Mouse (Mus musculus) kidney, embryonic 16.5 days (tissue): Measurements from ENCODE around the gene Egf. TPM values are rescaled to one million over a fixed set of nuclear protein-coding genes. Genes with fewer than 3 reads are reported as not detected.
A peak's percentile ranks its signal among the peaks of the same experiment; 100 is the strongest.

Experiments used
- ATAC-seq: fragments of 200-750 bp; cut with Nextera tagmentation; 2 replicates; pipeline ENCODE4 v1.8.0; 2017; ENCODE audit warnings: moderate TSS enrichment; ENCODE audit not compliant: low FRiP score, low TSS enrichment
- H3K27ac ChIP-seq: fragments of 300-500 bp; sonication (generic); 2 replicates; pipeline ENCODE4 v1.5.1; 2014; ENCODE audit warnings: low read length
- H3K27me3 ChIP-seq: fragments of 300-500 bp; sonication (generic); 2 replicates; pipeline ENCODE4 v1.6.1; 2014; ENCODE audit warnings: low read length, control low read depth, mixed read lengths; ENCODE audit not compliant: insufficient read depth
- H3K36me3 ChIP-seq: fragments of 300-500 bp; sonication (generic); 2 replicates; pipeline ENCODE4 v1.6.1; 2014; ENCODE audit warnings: low read length, control low read depth, mixed read lengths; ENCODE audit not compliant: insufficient read depth
- H3K4me1 ChIP-seq: fragments of 300-500 bp; sonication (generic); 2 replicates; pipeline ENCODE4 v1.6.1; 2014; ENCODE audit warnings: low read length, control low read depth, mixed read lengths; ENCODE audit not compliant: insufficient read depth
- H3K4me2 ChIP-seq: fragments of 300-500 bp; sonication (generic); replicated peaks from 2 replicates; pipeline ENCODE4 v1.6.1; 2014; ENCODE audit warnings: low read depth, low read length
- H3K4me3 ChIP-seq: fragments of 300-500 bp; sonication (generic); 2 replicates; pipeline ENCODE4 v1.5.1; 2014; ENCODE audit warnings: mild to moderate bottlenecking, low read length
- H3K9ac ChIP-seq: fragments of 300-500 bp; sonication (generic); replicated peaks from 2 replicates; pipeline ENCODE4 v1.6.1; 2014; ENCODE audit warnings: low read length
- H3K9me3 ChIP-seq: fragments of 300-500 bp; sonication (generic); 2 replicates; pipeline ENCODE4 v1.6.1; 2016; ENCODE audit warnings: low read length, control low read depth
- WGBS: fragments of 180-500 bp; shearing (Covaris S2); extraction: QIAGEN DNeasy Blood & Tissue Kit; methylation state at CpG from one replicate; pipeline ENCODE4 v1.1.7; 2014; 5-methylcytosine and 5-hydroxymethylcytosine counted together
- polyA plus RNA-seq: library from polyadenylated mRNA; unstranded; fragments of >200 nt; fragmentation: Nextera tagmentation; extraction: Ambion mirVana; gene quantifications from 2 replicates; pipeline ENCODE4 v1.2.1, GENCODE M21; 2015

The Egf gene
- polyA plus RNA-seq, 1 experiment from 2014 or later = 2.4 TPM

GRCm38 (mm10) chr3:129658776-129659175 lies 96.3 kb downstream of the Egf start:
- Histone ChIP-seq H3K27me3 (no peaks in the 10 kb centered on the region), H3K4me3 (no peak overlapping the region), H3K36me3 (no peaks in the 10 kb centered on the region), H3K4me1 (no peaks in the 10 kb centered on the region), H3K27ac (no peak overlapping the region), H3K9ac (no peak overlapping the region), H3K4me2 (no peak overlapping the region), H3K9me3 (0 out of 2 replicates have a peak, but pooled peaks cover 3% of the 10 kb centered on the region)
- WGBS = 81% methylated on average over 7 of the region's 7 CpGs
- ATAC-seq = no peak

GRCm38 (mm10) chr3:129657775-129658174 lies 97.3 kb downstream of the Egf start:
- H3K4me1 ChIP-seq = no peaks in the 10 kb centered on the region

GRCm38 (mm10) chr3:129657222-129657621 lies 97.9 kb downstream of the Egf start:
- 90% methylated on average over 9 of the region's 9 CpGs for WGBS
- Histone ChIP-seq H3K9me3 (0 out of 2 replicates have a peak, but pooled peaks cover 3% of the 10 kb centered on the region), H3K36me3 (no peaks in the 10 kb centered on the region), H3K4me2 (no peak overlapping the region), H3K4me1 (no peaks in the 10 kb centered on the region), H3K27me3 (no peaks in the 10 kb centered on the region), H3K4me3 (no peak overlapping the region), H3K27ac (no peak overlapping the region), H3K9ac (no peak overlapping the region)
- no peak for ATAC-seq

More at GRCm38 (mm10) chr3:129657775-129658174, 97.3 kb downstream of the Egf start:
- Histone ChIP-seq H3K36me3 (no peaks in the 10 kb centered on the region), H3K9me3 (0 out of 2 replicates have a peak, but pooled peaks cover 3% of the 10 kb centered on the region), H3K4me3 (no peak overlapping the region), H3K9ac (no peak overlapping the region), H3K27me3 (no peaks in the 10 kb centered on the region), H3K27ac (no peak overlapping the region), H3K4me2 (no peak overlapping the region)
- 84% methylated on average over 11 of the region's 11 CpGs for WGBS
- ATAC-seq = no peak

GRCm38 (mm10) chr3:129656540-129656939 lies 98.6 kb downstream of the Egf start:
- no peaks in the 10 kb centered on the region for H3K27me3 ChIP-seq
- no peak overlapping the region for H3K27ac ChIP-seq
- H3K9ac ChIP-seq = no peak overlapping the region
- H3K36me3 ChIP-seq = no peaks in the 10 kb centered on the region
- ATAC-seq = no peak
- H3K4me3 ChIP-seq = no peak overlapping the region
- H3K9me3 ChIP-seq = 0 out of 2 replicates have a peak, but pooled peaks cover 3% of the 10 kb centered on the region
- WGBS = 79% methylated on average over 4 of the region's 4 CpGs
- H3K4me1 ChIP-seq = no peaks in the 10 kb centered on the region
- H3K4me2 ChIP-seq = no peak overlapping the region

GRCm38 (mm10) chr3:129652476-129652875 lies 102.6 kb downstream of the Egf start:
- no peak overlapping the region for H3K4me2 ChIP-seq
- no peak overlapping the region for H3K9ac ChIP-seq
- 0 out of 2 replicates have a peak, but pooled peaks cover 3% of the 10 kb centered on the region for H3K9me3 ChIP-seq
- peaks cover 2% of the 10 kb centered on the region; the same call in 1 of the 2 replicates for H3K4me1 ChIP-seq
- WGBS = 90% methylated on average over 4 of the region's 4 CpGs
- H3K36me3 ChIP-seq = no peaks in the 10 kb centered on the region
- ATAC-seq = no peak
- H3K4me3 ChIP-seq = no peak overlapping the region
- no peaks in the 10 kb centered on the region for H3K27me3 ChIP-seq
- H3K27ac ChIP-seq = no peak overlapping the region

GRCm38 (mm10) chr3:129651765-129652164 lies 103.4 kb downstream of the Egf start:
- Histone ChIP-seq H3K27me3 (no peaks in the 10 kb centered on the region), H3K9ac (no peak overlapping the region), H3K4me3 (no peak overlapping the region), H3K9me3 (0 out of 2 replicates have a peak, but pooled peaks cover 3% of the 10 kb centered on the region), H3K27ac (no peak overlapping the region), H3K4me1 (peaks cover 6% of the 10 kb centered on the region; the same call in 1 of the 2 replicates), H3K4me2 (no peak overlapping the region), H3K36me3 (no peaks in the 10 kb centered on the region)
- WGBS = 91% methylated on average over 8 of the region's 8 CpGs
- ATAC-seq = no peak

GRCm38 (mm10) chr3:129650931-129651330 lies 104.2 kb downstream of the Egf start:
- H3K9me3 ChIP-seq = 0 out of 2 replicates have a peak, but pooled peaks cover 3% of the 10 kb centered on the region
- peaks cover 8% of the 10 kb centered on the region for H3K4me1 ChIP-seq
- H3K4me3 ChIP-seq = no peak overlapping the region
- no peak overlapping the region for H3K9ac ChIP-seq
- H3K4me2 ChIP-seq = no peak overlapping the region
- H3K36me3 ChIP-seq = no peaks in the 10 kb centered on the region
- H3K27me3 ChIP-seq = no peaks in the 10 kb centered on the region
- ATAC-seq = no peak
- no peak overlapping the region for H3K27ac ChIP-seq
- WGBS = 41% methylated on average over 1 of the region's 1 CpGs

GRCm38 (mm10) chr3:129650293-129650612 lies 104.9 kb downstream of the Egf start:
- no peak overlapping the region for H3K27ac ChIP-seq
- ATAC-seq = no peak
- H3K4me2 ChIP-seq = no peak overlapping the region
- no peaks in the 10 kb centered on the region for H3K27me3 ChIP-seq
- 0 out of 2 replicates have a peak, but pooled peaks cover 3% of the 10 kb centered on the region for H3K9me3 ChIP-seq
- H3K36me3 ChIP-seq = no peaks in the 10 kb centered on the region
- H3K4me3 ChIP-seq = no peak overlapping the region
- no peak overlapping the region for H3K9ac ChIP-seq
- H3K4me1 ChIP-seq = peaks cover 15% of the 10 kb centered on the region

- Histone ChIP-seq H3K36me3 (no peaks in the 10 kb centered on the region), H3K27ac (no peak overlapping the region), H3K4me2 (no peak overlapping the region), H3K4me3 (no peak overlapping the region), H3K9me3 (0 out of 2 replicates have a peak, but pooled peaks cover 3% of the 10 kb centered on the region), H3K4me1 (peaks cover 17% of the 10 kb centered on the region), H3K27me3 (no peaks in the 10 kb centered on the region), H3K9ac (no peak overlapping the region)
- no peak for ATAC-seq
- WGBS = 81% methylated on average over 8 of the region's 8 CpGs
These were observed 105.4 kb downstream of the Egf start for GRCm38 (mm10) chr3:129649586-129650292.

GRCm38 (mm10) chr3:129648598-129648997 lies 106.5 kb downstream of the Egf start:
- WGBS = 49% methylated on average over 5 of the region's 5 CpGs
- Histone ChIP-seq H3K27ac (no peak overlapping the region), H3K4me3 (no peak overlapping the region), H3K9ac (no peak overlapping the region), H3K36me3 (no peaks in the 10 kb centered on the region), H3K4me1 (peaks cover 17% of the 10 kb centered on the region), H3K27me3 (no peaks in the 10 kb centered on the region), H3K4me2 (no peak overlapping the region), H3K9me3 (no peaks in the 10 kb centered on the region)
- ATAC-seq = 0 out of 2 replicates have a peak, but pooled peaks have one; percentile 18
